Mouse (Mus musculus): ENCODE results near the gene Mto1. TPM values are rescaled to one million over a fixed set of nuclear protein-coding genes. Genes with fewer than 3 reads are reported as not detected.
A peak's percentile ranks its signal among the peaks of the same experiment; 100 is the strongest.

Mto1 gene
- total and polyA plus RNA-seq, 3 experiments = 27.7 to 32.3 TPM; not detected in 1

DNA sequence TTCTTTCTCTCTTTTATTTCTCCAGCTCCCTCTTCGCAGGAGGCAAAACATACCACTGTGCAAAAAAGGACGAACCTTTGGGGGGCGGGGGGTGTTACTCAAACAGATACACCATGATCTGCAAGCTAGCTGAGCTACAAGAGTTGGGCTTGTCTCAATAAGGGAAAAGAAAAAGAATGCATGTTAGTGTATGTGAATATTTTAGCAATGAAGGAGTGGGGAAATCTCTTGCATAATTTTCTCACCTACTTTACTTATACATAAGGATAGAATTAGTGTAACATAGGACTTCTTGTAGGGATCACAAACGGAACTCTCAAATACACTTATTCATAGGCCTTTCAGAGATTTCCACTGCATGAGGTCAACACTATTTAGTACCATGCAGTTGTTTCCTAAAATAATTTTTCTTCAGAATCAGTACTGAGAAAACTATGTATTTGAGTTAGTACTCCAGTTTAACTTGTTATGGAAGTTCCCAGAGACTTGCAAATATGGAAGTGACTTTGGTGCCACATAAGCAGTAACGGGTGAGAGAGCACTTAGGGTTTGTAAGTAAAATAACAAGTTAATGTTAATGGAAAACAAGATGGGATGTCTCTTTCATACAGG is 26.9 kb downstream of the Mto1 start:
- Histone ChIP-seq H3K9ac (ENCODE audit: control insufficient read depth, low read depth, low read length, poor library complexity, severe bottlenecking) (no peak overlapping the region), H3K9me3 (replicated peaks; ENCODE audit: insufficient read depth, low read length) (no peaks in the 10 kb centered on the region), H3K27me3 (ENCODE audit: control insufficient read depth in 1 of 2, insufficient read depth in 2 of 2, low read length in 2 of 2) (no peaks in the 10 kb centered on the region), H3K36me3 (ENCODE audit: control insufficient read depth in 1 of 2, insufficient read depth in 2 of 2, low read length in 2 of 2) (peaks cover 9 to 12% of the 10 kb centered on the region in 2 experiments), H3K4me1 (ENCODE audit: control insufficient read depth in 1 of 2, insufficient read depth in 2 of 2, low read length in 2 of 2) (no peaks in the 10 kb centered on the region), H3K79me2 (ENCODE audit: control insufficient read depth, insufficient read depth, low read length, poor library complexity) (peaks cover 14% of the 10 kb centered on the region), H3K4me3 (ENCODE audit: control insufficient read depth in 1 of 2, insufficient read depth in 1 of 2, low read depth in 2 of 2, low read length in 2 of 2) (no peak overlapping the region), H3K27ac (ENCODE audit: control insufficient read depth, low read depth, low read length) (no peak overlapping the region)
- TF ChIP-seq CHD2 (IDR thresholded peaks at IDR 0.05; ENCODE audit: low read length) (no peak), MAX (IDR thresholded peaks at IDR 0.05; ENCODE audit: low read length) (no peak), USF2 (IDR thresholded peaks at IDR 0.05; ENCODE audit: borderline replicate concordance in 1 of 2, insufficient read depth in 1 of 2, low read depth in 1 of 2, low read length in 2 of 2) (no peak), KAT2A (conservative IDR thresholded peaks at IDR 0.05; ENCODE audit: low read depth, low read length) (no peak), ZC3H11A (IDR thresholded peaks at IDR 0.05; ENCODE audit: low read depth, low read length) (no peak), JUND (IDR thresholded peaks at IDR 0.05; ENCODE audit: low read depth, low read length) (no peak), SMC3 (IDR thresholded peaks at IDR 0.05; ENCODE audit: low read depth, low read length) (no peak)
- DNase-seq (ENCODE audit: low read depth, low spot score) = peak; percentile 62

DNA sequence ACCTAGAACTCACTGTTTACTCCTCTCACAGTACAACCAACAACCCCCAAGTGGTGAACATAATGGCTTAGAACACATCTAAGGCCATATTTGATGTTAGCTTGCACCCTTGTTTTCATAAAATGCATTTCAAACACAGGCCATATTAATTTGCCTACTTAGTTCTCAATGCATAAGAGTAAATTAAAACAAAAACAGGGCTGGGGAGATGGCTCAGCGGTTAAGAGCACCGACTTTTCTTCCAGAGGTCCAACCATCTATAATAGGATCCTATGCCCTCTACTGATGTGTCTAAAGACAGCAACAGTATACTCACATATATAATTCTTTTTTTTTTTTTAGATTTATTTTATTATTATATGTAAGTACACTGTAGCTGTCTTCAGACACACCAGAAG is 27.4 kb downstream of the Mto1 start:
- peaks cover 19% of the 10 kb centered on the region for H3K79me2 ChIP-seq (ENCODE audit: control insufficient read depth, insufficient read depth, low read length, poor library complexity)
- no peak for DNase-seq (ENCODE audit: low read depth, low spot score)
- H3K4me3 ChIP-seq (ENCODE audit: control insufficient read depth in 1 of 2, insufficient read depth in 1 of 2, low read depth in 2 of 2, low read length in 2 of 2) = no peak overlapping the region
- no peak for TF ChIP-seq GABPA (IDR thresholded peaks at IDR 0.05; ENCODE audit: low read depth, low read length)
- no peak for TF ChIP-seq MEF2A (IDR thresholded peaks at IDR 0.05; ENCODE audit: extremely low read depth, insufficient replicate concordance, low read depth, low read length, poor library complexity, severe bottlenecking)
- TF ChIP-seq MYB (IDR thresholded peaks at IDR 0.05; ENCODE audit: low read depth, low read length) = no peak
- peak; percentile 53; the same call in 1 of the 2 replicates for TF ChIP-seq ZMIZ1 (IDR thresholded peaks at IDR 0.05; ENCODE audit: low read depth, low read length)
- TF ChIP-seq USF1 (IDR thresholded peaks at IDR 0.05; ENCODE audit: low read depth, low read length) = no peak
- no peaks in the 10 kb centered on the region for H3K9me3 ChIP-seq (replicated peaks; ENCODE audit: insufficient read depth, low read length)
- H3K4me1 ChIP-seq (ENCODE audit: control insufficient read depth in 1 of 2, insufficient read depth in 2 of 2, low read length in 2 of 2) = no peaks in the 10 kb centered on the region
- H3K36me3 ChIP-seq (ENCODE audit: control insufficient read depth in 1 of 2, insufficient read depth in 2 of 2, low read length in 2 of 2) = peaks cover 10 to 12% of the 10 kb centered on the region in 2 experiments
- no peak overlapping the region for H3K9ac ChIP-seq (ENCODE audit: control insufficient read depth, low read depth, low read length, poor library complexity, severe bottlenecking)
- no peaks in the 10 kb centered on the region for H3K27me3 ChIP-seq (ENCODE audit: control insufficient read depth in 1 of 2, insufficient read depth in 2 of 2, low read length in 2 of 2)
- H3K27ac ChIP-seq (ENCODE audit: control insufficient read depth, low read depth, low read length) = no peak overlapping the region

DNA sequence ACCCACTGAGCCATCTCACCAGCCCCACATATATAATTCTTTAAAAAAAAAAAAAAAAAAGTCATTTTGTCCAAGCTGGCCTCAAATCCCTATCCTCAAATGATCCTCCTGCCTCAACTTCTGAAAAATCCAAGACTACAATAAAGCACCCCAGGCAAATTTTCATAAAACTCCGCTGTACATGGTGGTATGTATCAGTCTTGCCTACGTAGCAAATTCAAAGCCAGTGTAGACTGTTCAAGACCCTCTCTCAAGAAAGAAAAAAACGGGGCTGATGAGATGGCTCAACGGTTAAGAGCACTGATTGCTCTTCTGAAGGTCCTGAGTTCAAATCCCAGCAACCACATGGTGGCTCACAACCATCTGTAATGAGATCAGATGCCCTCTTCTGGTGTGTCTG is 27.9 kb downstream of the Mto1 start:
- Histone ChIP-seq H3K27me3 (ENCODE audit: control insufficient read depth in 1 of 2, insufficient read depth in 2 of 2, low read length in 2 of 2) (no peaks in the 10 kb centered on the region), H3K9me3 (replicated peaks; ENCODE audit: insufficient read depth, low read length) (no peaks in the 10 kb centered on the region), H3K27ac (ENCODE audit: control insufficient read depth, low read depth, low read length) (no peak overlapping the region), H3K4me1 (ENCODE audit: control insufficient read depth in 1 of 2, insufficient read depth in 2 of 2, low read length in 2 of 2) (no peaks in the 10 kb centered on the region), H3K36me3 (ENCODE audit: control insufficient read depth in 1 of 2, insufficient read depth in 2 of 2, low read length in 2 of 2) (peaks cover 10 to 12% of the 10 kb centered on the region in 2 experiments), H3K79me2 (ENCODE audit: control insufficient read depth, insufficient read depth, low read length, poor library complexity) (peaks cover 24% of the 10 kb centered on the region), H3K9ac (ENCODE audit: control insufficient read depth, low read depth, low read length, poor library complexity, severe bottlenecking) (no peak overlapping the region), H3K4me3 (ENCODE audit: control insufficient read depth in 1 of 2, insufficient read depth in 1 of 2, low read depth in 2 of 2, low read length in 2 of 2) (no peak overlapping the region)
- peak; percentile 52; the same call in 1 of the 2 replicates for TF ChIP-seq ZNF384 (IDR thresholded peaks at IDR 0.05; ENCODE audit: low read depth, low read length)
- peak; percentile 97 for TF ChIP-seq TBP (IDR thresholded peaks at IDR 0.05; ENCODE audit: low read depth, low read length)
- TF ChIP-seq RCOR1 (IDR thresholded peaks at IDR 0.05; ENCODE audit: low read depth, low read length) = no peak
- no peak for TF ChIP-seq UBTF (IDR thresholded peaks at IDR 0.05; ENCODE audit: borderline replicate concordance, insufficient read depth, low read depth, low read length)
- no peak for TF ChIP-seq MXI1 (IDR thresholded peaks at IDR 0.05; ENCODE audit: low read depth, low read length)
- no peak for TF ChIP-seq GABPA (IDR thresholded peaks at IDR 0.05; ENCODE audit: low read depth, low read length)
- peak; percentile 72 for DNase-seq (ENCODE audit: low read depth, low spot score)
